Mouse (Mus musculus) liver, adult 2 months (tissue): ENCODE data around the gene Trhde. TPM values are rescaled to one million over a fixed set of nuclear protein-coding genes. Genes with fewer than 3 reads are reported as not detected.

Experiments
- DNase-seq: peaks from one replicate; pipeline ENCODE4 v3.0.0-alpha.2; 2011; ENCODE audit warnings: low read depth, low spot score; ENCODE audit errors: extremely low read depth
- H3K27ac ChIP-seq: fragments of 200-500 bp; replicated peaks from 2 replicates; pipeline ENCODE4 v1.5.1; 2012; ENCODE audit warnings: low read depth, mild to moderate bottlenecking, control low read depth, inconsistent platforms, low read length; ENCODE audit not compliant: insufficient read depth
- H3K27me3 ChIP-seq: fragments of 200-500 bp; 2 replicates; pipeline ENCODE4 v1.6.1; 2012; ENCODE audit warnings: mild to moderate bottlenecking, moderate library complexity, low read length, inconsistent platforms; ENCODE audit not compliant: control insufficient read depth, insufficient read depth
- H3K36me3 ChIP-seq: fragments of 200-500 bp; 2 replicates; pipeline ENCODE4 v1.6.1; 2012; ENCODE audit warnings: low read length, inconsistent platforms; ENCODE audit not compliant: control insufficient read depth, insufficient read depth
- H3K4me1 ChIP-seq: fragments of 200-500 bp; 2 replicates; pipeline ENCODE4 v1.6.1; 2011; ENCODE audit warnings: low read length; ENCODE audit not compliant: control insufficient read depth, insufficient read depth
- H3K4me3 ChIP-seq: fragments of 200-500 bp; 2 replicates; pipeline ENCODE4 v1.5.1; 2011; ENCODE audit warnings: low read depth, mild to moderate bottlenecking, control low read depth, low read length, moderate library complexity; ENCODE audit not compliant: insufficient read depth
- H3K79me2 ChIP-seq: fragments of 200-500 bp; 2 replicates; pipeline ENCODE4 v1.6.1; 2012; ENCODE audit warnings: inconsistent platforms, mild to moderate bottlenecking, low read length, moderate library complexity; ENCODE audit not compliant: control insufficient read depth, insufficient read depth
- H3K9ac ChIP-seq: fragments of 200-500 bp; 2 replicates; pipeline ENCODE4 v1.6.1; 2012; ENCODE audit warnings: low read depth, mild to moderate bottlenecking, control low read depth, inconsistent platforms, low read length
- CTCF ChIP-seq: fragments of 200-500 bp; IDR thresholded peaks from 2 replicates; pipeline ENCODE4 v1.5.1; 2011; ENCODE audit warnings: low read depth, low read length, control low read depth
- POLR2A ChIP-seq: fragments of 200-500 bp; IDR thresholded peaks from 2 replicates; pipeline ENCODE4 v1.6.1; 2011; ENCODE audit warnings: low read length, control low read depth; ENCODE audit not compliant: insufficient read depth; ENCODE audit errors: extremely low read depth
- WGBS: fragments of 180-500 bp; shearing (Covaris S2); methylation state at CpG from one replicate; pipeline ENCODE4 v1.1.7; 2018; 5-methylcytosine and 5-hydroxymethylcytosine counted together
- polyA plus RNA-seq: library from polyadenylated mRNA; depleted of rRNA; stranded (reverse); fragments of >200 nt; gene quantifications from 2 replicates; pipeline ENCODE4 v1.2.3, GENCODE M21; 2012
- total RNA-seq: library from RNA; depleted of rRNA; stranded (reverse); fragments of >200 nt; gene quantifications from 2 replicates; pipeline ENCODE4 v1.2.3, GENCODE M21; 2014

Trhde gene
- total and polyA plus RNA-seq, 2 experiments = 0.09 to 1.8 TPM

DNA sequence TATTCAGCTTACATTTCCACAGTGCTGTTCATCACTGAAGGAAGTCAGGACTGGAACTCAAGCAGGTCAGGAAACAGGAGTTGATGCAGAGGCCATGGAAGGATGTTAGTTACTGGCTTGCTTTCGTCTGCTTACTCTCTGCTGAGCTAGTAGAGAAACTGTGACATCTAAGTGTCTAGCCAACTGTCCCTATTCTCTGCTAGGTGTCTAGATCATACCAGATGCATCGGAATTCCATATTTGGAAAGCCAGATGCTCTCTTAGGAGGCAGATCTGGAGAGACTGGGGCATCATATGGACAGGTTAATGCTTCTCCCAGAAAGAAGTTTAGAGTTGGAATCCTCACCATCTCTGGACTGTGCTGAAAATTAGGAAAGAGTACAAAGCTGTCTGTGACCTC lies 386.4 kb downstream of the Trhde start:
- H3K79me2 ChIP-seq = no peaks in the 10 kb centered on the region
- no peak overlapping the region for H3K9ac ChIP-seq
- H3K27me3 ChIP-seq = no peaks in the 10 kb centered on the region
- no peak for DNase-seq
- no peak overlapping the region for H3K27ac ChIP-seq
- WGBS = 59% methylated on average over 2 of the region's 2 CpGs
- no peaks in the 10 kb centered on the region for H3K36me3 ChIP-seq
- H3K4me3 ChIP-seq = no peak overlapping the region
- TF ChIP-seq CTCF (no peak), POLR2A (no peak)
- H3K4me1 ChIP-seq = no peaks in the 10 kb centered on the region

DNA sequence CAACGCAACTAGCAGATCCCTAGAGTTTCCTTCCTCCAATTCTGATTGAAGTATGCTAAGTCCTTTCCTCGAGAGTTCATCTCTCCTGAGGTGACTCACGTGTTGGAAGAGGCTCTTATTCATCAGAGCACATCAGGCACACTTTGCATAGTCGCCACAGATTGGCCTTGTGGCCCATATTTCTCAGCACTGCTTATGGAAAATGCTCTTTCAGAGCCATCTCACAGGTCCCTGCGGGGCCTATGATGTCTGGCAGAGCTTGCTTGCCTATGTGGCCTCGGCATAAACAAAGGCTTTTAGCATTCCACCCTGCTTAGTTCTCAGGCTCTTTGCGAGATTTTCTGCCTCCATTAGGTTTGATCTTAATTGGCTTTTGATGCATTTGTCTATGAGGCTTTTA lies 396.8 kb downstream of the Trhde start:
- 46% methylated on average over 7 of the region's 7 CpGs for WGBS
- Histone ChIP-seq H3K27ac (no peak overlapping the region), H3K79me2 (no peaks in the 10 kb centered on the region), H3K36me3 (no peaks in the 10 kb centered on the region), H3K4me3 (no peak overlapping the region), H3K27me3 (no peaks in the 10 kb centered on the region), H3K9ac (no peak overlapping the region), H3K4me1 (no peaks in the 10 kb centered on the region)
- DNase-seq = no peak
- TF ChIP-seq CTCF (no peak), POLR2A (no peak)

DNA sequence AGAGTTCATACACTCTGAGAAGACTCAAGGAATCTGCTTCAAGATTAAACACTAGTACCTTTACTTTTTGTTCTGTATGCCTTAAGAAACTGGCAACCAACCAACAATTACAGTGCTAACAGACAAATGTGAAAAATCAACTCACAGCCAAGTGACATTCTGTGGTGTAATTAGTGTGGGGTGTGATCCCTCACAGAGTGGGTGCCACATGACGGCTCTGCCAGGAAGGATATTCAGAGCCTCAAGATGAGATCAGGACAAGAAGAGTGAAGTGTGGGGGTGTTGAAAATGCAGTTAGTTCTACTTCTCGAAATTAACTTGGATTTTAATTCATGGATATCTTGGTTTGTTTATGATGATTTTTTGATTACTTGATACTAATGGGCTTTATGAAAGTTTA lies 398.3 kb downstream of the Trhde start:
- no peaks in the 10 kb centered on the region for H3K4me1 ChIP-seq
- H3K36me3 ChIP-seq = no peaks in the 10 kb centered on the region
- H3K9ac ChIP-seq = no peak overlapping the region
- no peak overlapping the region for H3K4me3 ChIP-seq
- TF ChIP-seq CTCF = no peak
- TF ChIP-seq POLR2A = no peak
- no peaks in the 10 kb centered on the region for H3K79me2 ChIP-seq
- H3K27me3 ChIP-seq = no peaks in the 10 kb centered on the region
- no peak overlapping the region for H3K27ac ChIP-seq
- DNase-seq = no peak
- 57% methylated on average over 2 of the region's 2 CpGs for WGBS

DNA sequence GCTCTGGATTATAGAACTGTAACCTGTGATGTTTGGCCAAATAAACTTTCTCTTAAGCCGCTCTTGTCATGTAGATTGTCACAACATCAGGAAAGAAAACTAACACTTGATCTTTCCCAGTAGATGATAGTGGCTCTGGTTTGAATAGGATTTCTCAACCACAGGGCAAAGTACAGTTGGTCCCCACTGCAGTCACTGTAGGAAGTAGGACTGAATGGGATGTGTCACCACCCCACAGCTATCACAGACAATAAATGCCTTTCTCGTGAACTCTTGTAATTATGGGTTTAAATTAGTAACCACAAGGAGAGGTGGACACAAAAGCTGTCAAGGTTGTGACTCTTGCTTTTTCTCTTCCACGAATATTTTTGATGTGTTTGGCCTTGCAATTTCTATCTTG lies 431.3 kb downstream of the Trhde start:
- TF ChIP-seq POLR2A = no peak
- TF ChIP-seq CTCF = no peak
- no peaks in the 10 kb centered on the region for H3K36me3 ChIP-seq
- 55% methylated on average over 3 of the region's 3 CpGs for WGBS
- no peaks in the 10 kb centered on the region for H3K4me1 ChIP-seq
- no peaks in the 10 kb centered on the region for H3K27me3 ChIP-seq
- H3K27ac ChIP-seq = no peak overlapping the region
- no peak overlapping the region for H3K4me3 ChIP-seq
- no peaks in the 10 kb centered on the region for H3K79me2 ChIP-seq
- DNase-seq = peak; percentile 9
- H3K9ac ChIP-seq = no peak overlapping the region

DNA sequence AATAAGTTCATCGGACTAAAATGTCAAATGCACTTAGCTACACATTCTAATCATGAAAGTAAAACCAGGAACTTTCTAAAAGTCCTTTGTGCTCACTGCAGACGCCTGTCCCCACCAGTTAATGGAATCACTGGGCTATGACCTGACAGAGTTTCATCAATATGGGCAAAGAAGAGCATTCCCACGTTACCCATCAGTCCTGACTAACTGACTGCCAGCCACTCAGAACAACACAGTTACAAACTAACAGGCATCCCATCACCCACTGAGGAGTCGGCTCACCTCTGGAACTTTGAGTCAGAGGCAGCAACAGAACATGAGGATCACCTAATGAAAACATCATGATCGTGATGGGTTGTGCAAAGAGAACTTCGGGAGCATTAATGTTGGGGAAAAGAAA lies 438.7 kb downstream of the Trhde start:
- no peak overlapping the region for H3K27ac ChIP-seq
- WGBS = 77% methylated on average over 6 of the region's 6 CpGs
- H3K36me3 ChIP-seq = no peaks in the 10 kb centered on the region
- DNase-seq = no peak
- H3K27me3 ChIP-seq = no peaks in the 10 kb centered on the region
- H3K79me2 ChIP-seq = no peaks in the 10 kb centered on the region
- H3K4me3 ChIP-seq = no peak overlapping the region
- no peaks in the 10 kb centered on the region for H3K4me1 ChIP-seq
- H3K9ac ChIP-seq = no peak overlapping the region
- TF ChIP-seq CTCF = no peak
- TF ChIP-seq POLR2A = no peak

DNA sequence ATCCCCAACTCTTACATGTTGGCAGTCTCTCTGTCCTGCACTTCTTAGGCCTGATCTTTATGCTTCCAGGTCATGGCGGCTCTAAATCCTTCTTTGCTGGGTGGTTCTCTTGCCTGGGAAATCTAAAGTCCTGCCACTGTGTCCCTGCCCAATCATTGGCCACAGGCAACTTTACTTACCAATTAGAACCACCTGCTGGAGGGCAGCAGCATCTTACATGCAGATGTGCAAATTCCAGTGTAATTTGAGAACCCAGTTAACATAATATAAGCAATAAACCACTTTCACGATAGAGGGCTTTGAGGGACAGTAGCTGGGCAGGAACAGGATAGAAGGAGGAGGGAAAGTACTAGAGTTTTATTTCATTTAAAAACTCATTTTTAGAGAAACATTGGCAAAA lies 439.5 kb downstream of the Trhde start:
- H3K4me3 ChIP-seq = no peak overlapping the region
- WGBS = 87% methylated on average over 2 of the region's 2 CpGs
- no peak for DNase-seq
- no peaks in the 10 kb centered on the region for H3K4me1 ChIP-seq
- H3K27me3 ChIP-seq = no peaks in the 10 kb centered on the region
- no peak for TF ChIP-seq CTCF
- H3K79me2 ChIP-seq = no peaks in the 10 kb centered on the region
- H3K27ac ChIP-seq = no peak overlapping the region
- no peak overlapping the region for H3K9ac ChIP-seq
- no peaks in the 10 kb centered on the region for H3K36me3 ChIP-seq
